Mouse (Mus musculus) kidney, adult 2 months (tissue): ENCODE results near the gene Jup. TPM values are rescaled to one million over a fixed set of nuclear protein-coding genes. Genes with fewer than 3 reads are reported as not detected.

Experiments
- DNase-seq: peaks from one replicate; pipeline ENCODE4 v3.0.0; 2021
- H3K27ac ChIP-seq: fragments of 200-500 bp; 2 replicates; pipeline ENCODE4 v1.5.1; 2012; ENCODE audit warnings: low read depth, low read length, control low read depth, inconsistent platforms; ENCODE audit not compliant: insufficient read depth
- H3K27me3 ChIP-seq: fragments of 200-500 bp; replicated peaks from 2 replicates; pipeline ENCODE4 v1.6.1; 2012; ENCODE audit warnings: mild to moderate bottlenecking, moderate library complexity, low read length, inconsistent platforms; ENCODE audit not compliant: control insufficient read depth, insufficient read depth
- H3K36me3 ChIP-seq: fragments of 200-500 bp; 2 replicates; pipeline ENCODE4 v1.6.1; 2012; ENCODE audit warnings: mild to moderate bottlenecking, moderate library complexity, low read length, inconsistent platforms; ENCODE audit not compliant: control insufficient read depth, insufficient read depth
- H3K4me1 ChIP-seq: fragments of 200-500 bp; 2 replicates; pipeline ENCODE4 v1.6.1; 2011; ENCODE audit warnings: low read length; ENCODE audit not compliant: control insufficient read depth, insufficient read depth
- H3K4me3 ChIP-seq: fragments of 200-500 bp; 2 replicates; pipeline ENCODE4 v1.5.1; 2011; ENCODE audit warnings: mild to moderate bottlenecking, low read depth, low read length, control low read depth; ENCODE audit not compliant: insufficient read depth
- CTCF ChIP-seq: fragments of 200-500 bp; conservative IDR thresholded peaks from 2 replicates; pipeline ENCODE4 v1.5.1; 2011; ENCODE audit warnings: low read depth, mild to moderate bottlenecking, control low read depth, low read length, moderate library complexity, mixed read lengths; ENCODE audit not compliant: insufficient read depth, insufficient read length
- POLR2A ChIP-seq: fragments of 200-500 bp; IDR thresholded peaks from one replicate; pipeline ENCODE4 v1.6.1; 2011; ENCODE audit warnings: low read depth, low read length, control low read depth
- WGBS: fragments of 180-500 bp; shearing (Covaris S2); methylation state at CpG from one replicate; pipeline ENCODE4 v1.1.7; 2018; 5-methylcytosine and 5-hydroxymethylcytosine counted together
- polyA plus RNA-seq: library from polyadenylated mRNA; depleted of rRNA; stranded (reverse); fragments of >200 nt; gene quantifications from 2 replicates; pipeline ENCODE4 v1.2.3, GENCODE M21; 2012

The Jup gene
- polyA plus RNA-seq, 1 experiment, result 220 TPM

- DNase-seq, result peak; percentile 73
- H3K27ac ChIP-seq, result peak overlapping the region; percentile 95
- 25% methylated on average over 5 of the region's 5 CpGs for WGBS
Observed at GRCm38 (mm10) chr11:100394353-100395074, 3.0 kb downstream of the Jup start.

GRCm38 (mm10) chr11:100393733-100394132, 3.8 kb downstream of the Jup start:
- H3K36me3 ChIP-seq, result no peaks in the 10 kb centered on the region
- H3K4me3 ChIP-seq, result no peak overlapping the region
- WGBS, result 43% methylated on average over 7 of the region's 7 CpGs
- no peaks in the 10 kb centered on the region for H3K27me3 ChIP-seq
- DNase-seq, result peak; percentile 46
- H3K27ac ChIP-seq, result 0 out of 2 replicates have a peak overlapping the region, but pooled peaks have one; percentile 33
- H3K4me1 ChIP-seq, result peaks cover 55% of the 10 kb centered on the region
- no peak for TF ChIP-seq CTCF
- no peak for TF ChIP-seq POLR2A

More at GRCm38 (mm10) chr11:100394353-100395074, 3.0 kb downstream of the Jup start:
- H3K4me1 ChIP-seq, result peaks cover 51% of the 10 kb centered on the region
- H3K36me3 ChIP-seq, result no peaks in the 10 kb centered on the region
- H3K4me3 ChIP-seq, result peak overlapping the region; percentile 86
- H3K27me3 ChIP-seq, result no peaks in the 10 kb centered on the region
- TF ChIP-seq CTCF, result no peak
- TF ChIP-seq POLR2A, result no peak

- TF ChIP-seq CTCF, result no peak
- no peak for TF ChIP-seq POLR2A
- WGBS, result 63% methylated on average over 5 of the region's 5 CpGs
- Histone ChIP-seq H3K4me1 (peaks cover 59% of the 10 kb centered on the region), H3K27me3 (no peaks in the 10 kb centered on the region), H3K27ac (peak overlapping the region; percentile 33; the same call in 1 of the 2 replicates), H3K4me3 (no peak overlapping the region), H3K36me3 (no peaks in the 10 kb centered on the region)
- no peak for DNase-seq
Observed at GRCm38 (mm10) chr11:100392958-100393357, 4.6 kb downstream of the Jup start.

- TF ChIP-seq POLR2A (no peak), CTCF (no peak)
- no peak overlapping the region for H3K4me3 ChIP-seq
Observed at GRCm38 (mm10) chr11:100391884-100392345, 5.6 kb downstream of the Jup start.

GRCm38 (mm10) chr11:100391081-100391883, 6.3 kb downstream of the Jup start:
- 32% methylated on average over 9 of the region's 9 CpGs for WGBS
- Histone ChIP-seq H3K27ac (peak overlapping the region; percentile 73), H3K27me3 (no peaks in the 10 kb centered on the region)

More at GRCm38 (mm10) chr11:100391884-100392345, 5.6 kb downstream of the Jup start:
- H3K4me1 ChIP-seq, result peaks cover 68% of the 10 kb centered on the region
- peak overlapping the region; percentile 21; the same call in 1 of the 2 replicates for H3K27ac ChIP-seq
- 65% methylated on average over 7 of the region's 7 CpGs for WGBS
- no peak for DNase-seq
- no peaks in the 10 kb centered on the region for H3K27me3 ChIP-seq
- no peaks in the 10 kb centered on the region for H3K36me3 ChIP-seq

GRCm38 (mm10) chr11:100389931-100390445, 7.6 kb downstream of the Jup start:
- H3K4me1 ChIP-seq, result peaks cover 69% of the 10 kb centered on the region
- no peaks in the 10 kb centered on the region for H3K27me3 ChIP-seq
- no peak overlapping the region for H3K4me3 ChIP-seq
- WGBS, result 28% methylated on average over 8 of the region's 8 CpGs
- peak; percentile 87 for DNase-seq
- no peak for TF ChIP-seq CTCF
- no peak for TF ChIP-seq POLR2A
- H3K36me3 ChIP-seq, result peaks cover 8% of the 10 kb centered on the region
- peak overlapping the region; percentile 73 for H3K27ac ChIP-seq

More at GRCm38 (mm10) chr11:100391081-100391883, 6.3 kb downstream of the Jup start:
- H3K36me3 ChIP-seq, result no peaks in the 10 kb centered on the region
- TF ChIP-seq POLR2A (no peak), CTCF (no peak)
- no peak overlapping the region for H3K4me3 ChIP-seq
- peak; percentile 92 for DNase-seq
- H3K4me1 ChIP-seq, result peaks cover 73% of the 10 kb centered on the region
